Mouse (Mus musculus) CH12.LX (cell line): ENCODE results near the gene Kat2b. TPM values are rescaled to one million over a fixed set of nuclear protein-coding genes. Genes with fewer than 3 reads are reported as not detected.

Experiments used
- DNase-seq: peaks from one replicate; pipeline ENCODE4 v3.0.0-alpha.2; 2013; ENCODE audit errors: extremely low read depth
- H3K27ac ChIP-seq: 2 replicates; pipeline ENCODE4 v1.5.1; 2012; ENCODE audit warnings: low read depth, mild to moderate bottlenecking, control low read depth, moderate library complexity; ENCODE audit not compliant: insufficient read depth
- H3K27me3 ChIP-seq: replicated peaks from 2 replicates; pipeline ENCODE3; 2012; ENCODE audit warnings: inconsistent platforms
- H3K36me3 ChIP-seq, 2 experiments: replicated peaks in 1 of 2; 2 replicates each; pipeline versions ENCODE3 to v1.6.1; 2012; ENCODE audit warnings: inconsistent platforms in 1 of 2, low read length in 1 of 2, mild to moderate bottlenecking in 1 of 2, mixed read lengths in 1 of 2, moderate library complexity in 1 of 2; ENCODE audit not compliant: control insufficient read depth in 1 of 2, insufficient read depth in 1 of 2
- H3K4me1 ChIP-seq, 2 experiments: 2 replicates each; pipeline ENCODE4 v1.6.1; 2012; ENCODE audit warnings: inconsistent platforms in 1 of 2, moderate library complexity in 1 of 2; ENCODE audit not compliant: insufficient read depth in 2 of 2, control insufficient read depth in 1 of 2
- H3K4me2 ChIP-seq: 2 replicates; pipeline ENCODE4 v1.6.1; 2012; ENCODE audit warnings: low read depth, mild to moderate bottlenecking, control low read depth; ENCODE audit not compliant: poor library complexity, insufficient read depth, severe bottlenecking
- H3K4me3 ChIP-seq, 3 experiments: fragments of 150-350 bp in 1 of 3; sonication (generic) in 1 of 3; replicated peaks in 1 of 3; 2 replicates each; pipeline versions ENCODE3 to v1.5.1; 2011 to 2012; ENCODE audit warnings: low read depth in 2 of 3, low read length in 2 of 3, mild to moderate bottlenecking in 2 of 3, moderate library complexity in 2 of 3, control low read depth in 1 of 3, improper control_type of control experiment in 1 of 3, inconsistent platforms in 1 of 3, mixed read lengths in 1 of 3; ENCODE audit not compliant: poor library complexity in 1 of 3
- H3K79me2 ChIP-seq: replicated peaks from 2 replicates; pipeline ENCODE4 v1.6.1; 2012; ENCODE audit warnings: mild to moderate bottlenecking, moderate library complexity; ENCODE audit not compliant: control insufficient read depth, poor library complexity, insufficient read depth, severe bottlenecking; ENCODE audit errors: extremely low read depth
- H3K9ac ChIP-seq: 2 replicates; pipeline ENCODE4 v1.6.1; 2012; ENCODE audit warnings: low read depth, mild to moderate bottlenecking, control low read depth, moderate library complexity; ENCODE audit not compliant: insufficient read depth
- H3K9me3 ChIP-seq: replicated peaks from 2 replicates; pipeline ENCODE3; 2012; ENCODE audit warnings: low read length, inconsistent platforms, mixed read lengths
- BHLHE40 ChIP-seq: IDR thresholded peaks from 2 replicates; pipeline ENCODE4 v1.6.1; 2011; ENCODE audit warnings: mild to moderate bottlenecking, low read depth, low read length, improper control_type of control experiment
- CHD1 ChIP-seq: IDR thresholded peaks from 2 replicates; pipeline ENCODE4 v1.6.1; 2012; ENCODE audit warnings: low read depth, low read length, improper control_type of control experiment, inconsistent platforms
- ELF1 ChIP-seq: IDR thresholded peaks from 2 replicates; pipeline ENCODE4 v1.6.1; 2014; ENCODE audit warnings: low read depth, mild to moderate bottlenecking, inconsistent platforms, low read length, improper control_type of control experiment
- EP300 ChIP-seq: IDR thresholded peaks from 2 replicates; pipeline ENCODE4 v1.6.1; 2011; ENCODE audit warnings: low read length, improper control_type of control experiment
- ETS1 ChIP-seq: conservative IDR thresholded peaks from 2 replicates; pipeline ENCODE4 v1.6.1; 2012; ENCODE audit warnings: low read depth, mild to moderate bottlenecking, inconsistent platforms, low read length, improper control_type of control experiment, moderate library complexity
- HCFC1 ChIP-seq: IDR thresholded peaks from 2 replicates; pipeline ENCODE4 v1.6.1; 2012; ENCODE audit warnings: low read depth, mild to moderate bottlenecking, inconsistent platforms, low read length, improper control_type of control experiment
- MAX ChIP-seq: IDR thresholded peaks from 2 replicates; pipeline ENCODE4 v1.6.1; 2011; ENCODE audit warnings: low read length, improper control_type of control experiment
- MEF2A ChIP-seq: IDR thresholded peaks from 2 replicates; pipeline ENCODE4 v1.6.1; 2014; ENCODE audit warnings: low read depth, mild to moderate bottlenecking, inconsistent platforms, low read length, improper control_type of control experiment, borderline replicate concordance
- NRF1 ChIP-seq: IDR thresholded peaks from 2 replicates; pipeline ENCODE4 v1.6.1; 2014; ENCODE audit warnings: low read depth, mild to moderate bottlenecking, inconsistent platforms, low read length, improper control_type of control experiment, moderate library complexity
- RCOR1 ChIP-seq: conservative IDR thresholded peaks from 2 replicates; pipeline ENCODE4 v1.6.1; 2012; ENCODE audit warnings: low read depth, mild to moderate bottlenecking, inconsistent platforms, low read length, improper control_type of control experiment
- SIN3A ChIP-seq: IDR thresholded peaks from 2 replicates; pipeline ENCODE4 v1.6.1; 2012; ENCODE audit warnings: low read length, improper control_type of control experiment, inconsistent platforms
- SMC3 ChIP-seq: IDR thresholded peaks from 2 replicates; pipeline ENCODE4 v1.6.1; 2011; ENCODE audit warnings: low read depth, low read length, improper control_type of control experiment
- TBP ChIP-seq: conservative IDR thresholded peaks from 2 replicates; pipeline ENCODE4 v1.6.1; 2011; ENCODE audit warnings: low read depth, low read length, improper control_type of control experiment
- TCF12 ChIP-seq: IDR thresholded peaks from 2 replicates; pipeline ENCODE4 v1.6.1; 2014; ENCODE audit warnings: low read depth, mild to moderate bottlenecking, inconsistent platforms, low read length, improper control_type of control experiment
- UBTF ChIP-seq: IDR thresholded peaks from 2 replicates; pipeline ENCODE4 v1.6.1; 2012; ENCODE audit warnings: low read depth, mild to moderate bottlenecking, inconsistent platforms, low read length, improper control_type of control experiment, moderate library complexity
- USF2 ChIP-seq: conservative IDR thresholded peaks from 2 replicates; pipeline ENCODE4 v1.6.1; 2011; ENCODE audit warnings: low read depth, low read length, improper control_type of control experiment
- dilution Hi-C: fragments of 300-500 bp; cut with MboI; formaldehyde crosslinking; loops from 2 replicates; pipeline ENCODE4 v1.14.3; 2020; ENCODE audit warnings: low sequenced_read_pairs; ENCODE audit not compliant: extremely low pct_unique_long_range_greater_than_20kb, extremely low pct_ligation_motif_present
- in situ Hi-C: fragments of 300-500 bp; cut with MboI; formaldehyde crosslinking; loops from 3 replicates; pipeline ENCODE4 v1.14.3; 2019; ENCODE audit warnings: low sequenced_read_pairs, low pct_ligation_motif_present, low pct_unique_long_range_greater_than_20kb, mixed read lengths
- polyA plus RNA-seq: library from polyadenylated mRNA; unstranded; fragments of >175 nt; gene quantifications from 2 replicates; pipeline ENCODE4 v1.2.1, GENCODE M21; 2012; ENCODE audit warnings: low read depth; ENCODE audit not compliant: insufficient read length
- total RNA-seq, 2 experiments: library from RNA; depleted of rRNA; stranded (reverse); fragments of 300-350 nt in 1 of 2; fragments of >200 nt in 1 of 2; gene quantifications; 2 replicates each; pipeline ENCODE4 v1.2.3; 2012 to 2014

Gene Kat2b
- total and polyA plus RNA-seq, 3 experiments: 3.6 to 4.6 (median 4.1) TPM

DNA sequence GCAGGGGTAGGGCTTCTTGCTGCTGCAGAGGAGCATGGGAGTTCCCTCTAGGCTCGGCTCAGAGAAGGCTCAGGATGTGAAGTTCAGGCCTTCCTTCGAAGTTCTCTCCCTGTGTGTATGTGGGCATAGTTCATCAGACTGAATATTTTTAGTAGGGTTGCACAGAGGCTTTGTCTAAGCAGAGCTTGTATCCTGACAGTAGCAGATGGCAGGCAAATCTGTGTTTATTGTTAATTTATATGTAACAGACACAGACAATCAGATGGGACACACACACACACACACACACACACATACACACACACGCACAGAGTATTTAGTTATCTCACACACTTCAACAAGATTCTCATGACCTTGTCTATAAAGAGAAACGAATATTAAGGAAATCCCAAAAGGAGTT, 87.9 kb downstream of the Kat2b start:
- H3K4me3 ChIP-seq: no peak overlapping the region
- dilution Hi-C loops: no loop called here
- no peaks in the 10 kb centered on the region for H3K27me3 ChIP-seq
- no peak for DNase-seq
- no peak overlapping the region for H3K4me2 ChIP-seq
- no peaks in the 10 kb centered on the region for H3K4me1 ChIP-seq
- TF ChIP-seq UBTF (no peak), BHLHE40 (no peak), EP300 (no peak)
- TF ChIP-seq, all 38 proteins: peak for 0
- Histone ChIP-seq H3K9ac (no peak overlapping the region), H3K9me3 (no peaks in the 10 kb centered on the region), H3K79me2 (no peaks in the 10 kb centered on the region), H3K36me3 (peaks cover 13 to 41% of the 10 kb centered on the region in 2 experiments), H3K27ac (no peak overlapping the region)
- in situ Hi-C loops: no loop called here

DNA sequence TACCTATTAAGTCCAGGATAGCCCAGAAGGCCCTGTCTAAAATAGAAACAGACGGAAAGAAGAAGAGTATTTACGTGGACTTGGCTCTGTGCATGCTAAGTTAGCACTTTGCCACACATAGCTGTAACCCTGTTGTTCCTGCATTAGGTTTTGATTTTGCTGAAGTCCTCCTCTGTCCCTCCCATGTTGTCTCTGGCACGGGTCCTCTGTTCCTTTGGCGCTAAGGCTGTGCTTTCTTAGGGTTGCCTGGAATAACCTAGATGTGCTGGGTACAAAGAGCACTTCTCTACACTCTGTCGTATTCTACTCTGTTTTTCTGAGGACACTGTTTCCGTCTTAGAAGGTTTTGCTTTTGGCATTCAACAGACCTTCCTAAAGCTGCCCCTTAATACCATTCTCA, 88.4 kb downstream of the Kat2b start:
- H3K4me2 ChIP-seq: no peak overlapping the region
- H3K9me3 ChIP-seq: no peaks in the 10 kb centered on the region
- H3K27ac ChIP-seq: no peak overlapping the region
- TF ChIP-seq TBP (no peak), MAX (no peak), BHLHE40 (no peak), HCFC1 (no peak), USF2 (no peak), TCF12 (no peak), ELF1 (no peak), NRF1 (no peak), CHD1 (no peak), SMC3 (no peak), ETS1 (no peak), RCOR1 (no peak), MEF2A (no peak), SIN3A (no peak)
- no peaks in the 10 kb centered on the region for H3K4me1 ChIP-seq
- no peak for DNase-seq
- H3K36me3 ChIP-seq: peaks cover 15 to 42% of the 10 kb centered on the region in 2 experiments
- H3K9ac ChIP-seq: no peak overlapping the region
- dilution Hi-C loops: no loop called here
- no peak overlapping the region for H3K4me3 ChIP-seq
- no peaks in the 10 kb centered on the region for H3K27me3 ChIP-seq
- in situ Hi-C loops: no loop called here
- H3K79me2 ChIP-seq: no peaks in the 10 kb centered on the region
